Mouse (Mus musculus) right cerebral cortex, postnatal 36 days (tissue): ENCODE measurements around the gene Ube2l3.
"Not testable (repeated sequence)": the region's sequence is repeated elsewhere in the genome, so short reads cannot be mapped to it uniquely, and the experiment has no call there.

Source experiments
- DNase-seq, 2 experiments: peaks; one replicate each; pipeline ENCODE4 v3.0.0; 2022; ENCODE audit warnings: low spot score in 2 of 2, mixed read lengths in 1 of 2

Gene Ube2l3

GRCm38 (mm10) chr16:17209404-17209960 is 7.0 kb upstream of the Ube2l3 start:
- no peak for DNase-seq

GRCm38 (mm10) chr16:17208389-17209361 is 6.2 kb upstream of the Ube2l3 start, which contains the start of gene Rimbp3:
TSS of gene Rimbp3 (plus strand) at chr16:17208603.
- DNase-seq = peak; percentile 77 to 79

GRCm38 (mm10) chr16:17204990-17205389 is 2.5 kb upstream of the Ube2l3 start:
- DNase-seq = no peak

GRCm38 (mm10) chr16:17201977-17202376 is 472 bp downstream of the Ube2l3 start:
- DNase-seq = peak in 1 of 2 experiments; percentile 12

GRCm38 (mm10) chr16:17200953-17201707 is 1.3 kb downstream of the Ube2l3 start:
- peak; percentile 73 to 82 for DNase-seq

GRCm38 (mm10) chr16:17200121-17200952 is 2.1 kb downstream of the Ube2l3 start:
- DNase-seq = no peak

- no peak for DNase-seq
Observed at GRCm38 (mm10) chr16:17193823-17194222, 8.6 kb downstream of the Ube2l3 start.

- no peak for DNase-seq
Observed at GRCm38 (mm10) chr16:17185475-17185874, 17.0 kb downstream of the Ube2l3 start.

- no peak for DNase-seq
Observed at GRCm38 (mm10) chr16:17183003-17183402, 19.4 kb downstream of the Ube2l3 start.

- no peak for DNase-seq
Observed at GRCm38 (mm10) chr16:17182136-17182535, 20.3 kb downstream of the Ube2l3 start.

GRCm38 (mm10) chr16:17181382-17181781 is 21.1 kb downstream of the Ube2l3 start:
- DNase-seq = no peak

- DNase-seq = no peak
Observed at GRCm38 (mm10) chr16:17179706-17180105, 22.7 kb downstream of the Ube2l3 start.

GRCm38 (mm10) chr16:17177623-17178170 is 24.8 kb downstream of the Ube2l3 start:
- DNase-seq = no peak

GRCm38 (mm10) chr16:17175765-17176164 is 26.7 kb downstream of the Ube2l3 start:
- no peak for DNase-seq

GRCm38 (mm10) chr16:17168049-17168448 is 34.4 kb downstream of the Ube2l3 start:
- no peak for DNase-seq

GRCm38 (mm10) chr16:17167179-17167578 is 35.3 kb downstream of the Ube2l3 start:
- DNase-seq = no peak

- DNase-seq = not testable (repeated sequence)
Observed at GRCm38 (mm10) chr16:17165478-17165877, 37.0 kb downstream of the Ube2l3 start.

- DNase-seq = no peak
Observed at GRCm38 (mm10) chr16:17154346-17154745, 48.1 kb downstream of the Ube2l3 start.

- DNase-seq = no peak
Observed at GRCm38 (mm10) chr16:17151874-17152273, 50.6 kb downstream of the Ube2l3 start.

GRCm38 (mm10) chr16:17150520-17151258 is 51.8 kb downstream of the Ube2l3 start:
- DNase-seq = no peak
